Mouse (Mus musculus): ENCODE data around the gene Ccdc30.

Gene Ccdc30

GRCm38 (mm10) chr4:119417270-119417669, 1.9 kb upstream of the Ccdc30 start:
- no peak for DNase-seq (ENCODE audit: low read depth, low spot score)

- no peak for DNase-seq (ENCODE audit: low read depth, low spot score)
Observed at GRCm38 (mm10) chr4:119412791-119413190, 2.5 kb downstream of the Ccdc30 start.

GRCm38 (mm10) chr4:119411877-119412650, 3.3 kb downstream of the Ccdc30 start:
- no peak for DNase-seq (ENCODE audit: low read depth, low spot score)

- no peak for DNase-seq (ENCODE audit: low read depth, low spot score)
Observed at GRCm38 (mm10) chr4:119403431-119403830, 11.9 kb downstream of the Ccdc30 start.

- DNase-seq (ENCODE audit: low read depth, low spot score) = no peak
Observed at GRCm38 (mm10) chr4:119400896-119401295, 14.4 kb downstream of the Ccdc30 start.

GRCm38 (mm10) chr4:119398751-119399150, 16.6 kb downstream of the Ccdc30 start:
- no peak for DNase-seq (ENCODE audit: low read depth, low spot score)

- peak; percentile 17 for DNase-seq (ENCODE audit: low read depth, low spot score)
Observed at GRCm38 (mm10) chr4:119390369-119390768, 25.0 kb downstream of the Ccdc30 start.

- no peak for DNase-seq (ENCODE audit: low read depth, low spot score)
Observed at GRCm38 (mm10) chr4:119389184-119389583, 26.1 kb downstream of the Ccdc30 start.

GRCm38 (mm10) chr4:119381471-119382190, 33.7 kb downstream of the Ccdc30 start:
- no peak for DNase-seq (ENCODE audit: low read depth, low spot score)

- DNase-seq (ENCODE audit: low read depth, low spot score) = no peak
Observed at GRCm38 (mm10) chr4:119369460-119369859, 45.9 kb downstream of the Ccdc30 start.

- DNase-seq (ENCODE audit: low read depth, low spot score) = no peak
Observed at GRCm38 (mm10) chr4:119366758-119367526, 48.4 kb downstream of the Ccdc30 start.

GRCm38 (mm10) chr4:119362231-119362630, 53.1 kb downstream of the Ccdc30 start:
- no peak for DNase-seq (ENCODE audit: low read depth, low spot score)

- peak; percentile 25 for DNase-seq (ENCODE audit: low read depth, low spot score)
Observed at GRCm38 (mm10) chr4:119359196-119359971, 55.9 kb downstream of the Ccdc30 start.

- no peak for DNase-seq (ENCODE audit: low read depth, low spot score)
Observed at GRCm38 (mm10) chr4:119345508-119345907, 69.8 kb downstream of the Ccdc30 start.

GRCm38 (mm10) chr4:119338861-119339361, 76.4 kb downstream of the Ccdc30 start:
- peak; percentile 64 for DNase-seq (ENCODE audit: low read depth, low spot score)

- no peak for DNase-seq (ENCODE audit: low read depth, low spot score)
Observed at GRCm38 (mm10) chr4:119338422-119338821, 76.9 kb downstream of the Ccdc30 start.

GRCm38 (mm10) chr4:119333487-119333886, 81.8 kb downstream of the Ccdc30 start:
- DNase-seq (ENCODE audit: low read depth, low spot score) = no peak

GRCm38 (mm10) chr4:119320896-119321550, 94.3 kb downstream of the Ccdc30 start:
- no peak for DNase-seq (ENCODE audit: low read depth, low spot score)

- peak; percentile 92 for DNase-seq (ENCODE audit: low read depth, low spot score)
Observed at GRCm38 (mm10) chr4:119320131-119320830, 95.0 kb downstream of the Ccdc30 start, which contains the start of gene Ppih. Gene Ppih (minus strand): TSS chr4:119320546.

- no peak for DNase-seq (ENCODE audit: low read depth, low spot score)
Observed at GRCm38 (mm10) chr4:119313756-119314155, 101.6 kb downstream of the Ccdc30 start.
